ENCODE assay signal across 31 mouse cellular contexts in genomic region chr11:99108296-99108695, GRCm38 (mm10). TPM values are rescaled to one million over a fixed set of nuclear protein-coding genes. Genes with fewer than 3 reads are reported as not detected.
DNase-seq lines count a peak whose midpoint lies in the region; ATAC-seq and TF ChIP-seq lines count a peak whose summit lies in the region.
"Had no signal": no experiment of that assay in that cellular context is flagged by ENCODE, and none has a peak within 500 bp of the region (broad histone marks: within the 10 kb centered on the region; RNA-seq: fewer than 3 reads in every experiment).

No protein-coding gene starts in this region.

- H3K4me2 ChIP-seq in liver, embryonic 11.5 days = no peak overlapping the region
- no peak overlapping the region for H3K4me2 ChIP-seq in liver, embryonic 12.5 days
- peak overlapping the region; percentile 3 for H3K4me2 ChIP-seq in myocyte (ENCODE audit: low read depth)
- no peak overlapping the region for H3K4me2 ChIP-seq in kidney, embryonic 14.5 days (replicated peaks; ENCODE audit: low read depth, low read length)
- H3K4me2 ChIP-seq: embryonic facial prominence, embryonic 12.5 days; embryonic facial prominence, embryonic 15.5 days; heart, embryonic 12.5 days; heart, embryonic 15.5 days; hindbrain, embryonic 13.5 days had no signal

- no peak for ATAC-seq in liver, embryonic 11.5 days (replicated peaks; ENCODE audit: low FRiP score)
- ATAC-seq in liver, embryonic 12.5 days = no peak
- ATAC-seq in kidney, embryonic 14.5 days (ENCODE audit: low FRiP score, low TSS enrichment) = no peak
- ATAC-seq: CD4-positive, CD25-positive, alpha-beta regulatory T cell, adult 4 months; forebrain, embryonic 14.5 days; forebrain, postnatal 0 days; hindbrain, embryonic 16.5 days; inflammation-experienced regulatory T-cells, adult 6 months; intestine, embryonic 16.5 days had no signal

- H3K79me2 ChIP-seq in myocyte (ENCODE audit: control insufficient read depth, insufficient read depth) = no peaks in the 10 kb centered on the region

- H3K4me1 ChIP-seq in liver, embryonic 11.5 days (replicated peaks; ENCODE audit: control insufficient read depth, insufficient read depth, low read length) = peaks cover 17% of the 10 kb centered on the region
- peaks cover 25% of the 10 kb centered on the region for H3K4me1 ChIP-seq in liver, embryonic 12.5 days
- peaks cover 65% of the 10 kb centered on the region for H3K4me1 ChIP-seq in embryonic facial prominence, embryonic 10.5 days
- peaks cover 26% of the 10 kb centered on the region for H3K4me1 ChIP-seq in kidney, embryonic 14.5 days (ENCODE audit: control insufficient read depth, insufficient read depth, low read length)

- H3ac ChIP-seq in myocyte (ENCODE audit: control insufficient read depth, insufficient read length) = no peak overlapping the region

- no peak overlapping the region for H3K4me3 ChIP-seq in liver, embryonic 11.5 days (ENCODE audit: low read depth, low read length)
- H3K4me3 ChIP-seq in liver, embryonic 12.5 days = no peak overlapping the region
- H3K4me3 ChIP-seq in embryonic facial prominence, embryonic 10.5 days = no peak overlapping the region
- H3K4me3 ChIP-seq in myocyte = no peak overlapping the region
- H3K4me3 ChIP-seq in kidney, embryonic 14.5 days (ENCODE audit: low read length) = no peak overlapping the region
- H3K4me3 ChIP-seq: embryonic facial prominence, embryonic 12.5 days; embryonic facial prominence, embryonic 15.5 days; gastrocnemius, adult 2 months; heart, embryonic 12.5 days; heart, embryonic 15.5 days; hindbrain, embryonic 10.5 days; hindbrain, embryonic 13.5 days had no signal

- no peaks in the 10 kb centered on the region for H3K9me3 ChIP-seq in liver, embryonic 11.5 days (ENCODE audit: control insufficient read depth, low read length)
- H3K9me3 ChIP-seq in liver, embryonic 12.5 days (replicated peaks) = no peaks in the 10 kb centered on the region
- peaks cover 3% of the 10 kb centered on the region; the same call in 1 of the 2 replicates for H3K9me3 ChIP-seq in embryonic facial prominence, embryonic 10.5 days
- H3K9me3 ChIP-seq in kidney, embryonic 14.5 days (ENCODE audit: control insufficient read depth, low read length) = peaks cover 4% of the 10 kb centered on the region; the same call in 1 of the 2 replicates
- H3K9me3 ChIP-seq: embryonic facial prominence, embryonic 12.5 days; embryonic facial prominence, embryonic 15.5 days; heart, embryonic 12.5 days; heart, embryonic 15.5 days; hindbrain, embryonic 10.5 days; hindbrain, embryonic 13.5 days had no signal

- DNase-seq in liver, embryonic 11.5 days (ENCODE audit: low spot score) = no peak
- peak; percentile 70 for DNase-seq in 3T3-L1 (ENCODE audit: low read depth, low spot score)
- no peak for DNase-seq in embryonic facial prominence, embryonic 10.5 days (ENCODE audit: low spot score)
- no peak for DNase-seq in gastrocnemius, adult 8-10 months (ENCODE audit: low spot score in 2 of 2)
- DNase-seq: adrenal gland, adult 8-10 months; adrenal gland, postnatal 25 days; B cell, adult 2 months; cerebellum, adult 18-20 months; cerebellum, adult 9-10 months; cerebellum, postnatal 14 days; forebrain, postnatal 0 days; gastrocnemius, adult 2 months; gastrocnemius, postnatal 25 days; heart, adult 18-20 months; heart, postnatal 10 days; heart, postnatal 36 days had no signal

- H3K36me3 ChIP-seq in liver, embryonic 11.5 days (ENCODE audit: control insufficient read depth, insufficient read depth, low read length) = no peaks in the 10 kb centered on the region
- no peaks in the 10 kb centered on the region for H3K36me3 ChIP-seq in liver, embryonic 12.5 days
- H3K36me3 ChIP-seq in embryonic facial prominence, embryonic 10.5 days (replicated peaks) = no peaks in the 10 kb centered on the region
- H3K36me3 ChIP-seq in myocyte (ENCODE audit: control insufficient read depth, insufficient read depth) = no peaks in the 10 kb centered on the region
- H3K36me3 ChIP-seq in kidney, embryonic 14.5 days (ENCODE audit: control insufficient read depth, insufficient read depth, low read length) = no peaks in the 10 kb centered on the region
- H3K36me3 ChIP-seq: embryonic facial prominence, embryonic 12.5 days; embryonic facial prominence, embryonic 15.5 days; heart, embryonic 12.5 days; heart, embryonic 15.5 days; hindbrain, embryonic 10.5 days; hindbrain, embryonic 13.5 days had no signal

- H3K27me3 ChIP-seq in liver, embryonic 11.5 days (replicated peaks; ENCODE audit: control insufficient read depth, insufficient read depth, low read length) = no peaks in the 10 kb centered on the region
- H3K27me3 ChIP-seq in liver, embryonic 12.5 days (replicated peaks) = no peaks in the 10 kb centered on the region; the same call in 1 of the 2 replicates
- no peaks in the 10 kb centered on the region for H3K27me3 ChIP-seq in embryonic facial prominence, embryonic 10.5 days (replicated peaks; ENCODE audit: low read depth, poor library complexity, severe bottlenecking)
- no peaks in the 10 kb centered on the region for H3K27me3 ChIP-seq in myocyte (ENCODE audit: control insufficient read depth, insufficient read depth, insufficient read length)
- no peaks in the 10 kb centered on the region for H3K27me3 ChIP-seq in kidney, embryonic 14.5 days (ENCODE audit: control insufficient read depth, insufficient read depth, low read length)
- H3K27me3 ChIP-seq: embryonic facial prominence, embryonic 12.5 days; embryonic facial prominence, embryonic 15.5 days; heart, embryonic 12.5 days; heart, embryonic 15.5 days; hindbrain, embryonic 13.5 days had no signal

- no peak overlapping the region for H3K9ac ChIP-seq in liver, embryonic 11.5 days (ENCODE audit: low read depth, low read length)
- no peak overlapping the region for H3K9ac ChIP-seq in liver, embryonic 12.5 days
- H3K9ac ChIP-seq in kidney, embryonic 14.5 days (ENCODE audit: low read depth, low read length) = no peak overlapping the region
- H3K9ac ChIP-seq: embryonic facial prominence, embryonic 12.5 days; embryonic facial prominence, embryonic 15.5 days; forebrain, postnatal 0 days; heart, embryonic 12.5 days; heart, embryonic 15.5 days; hindbrain, embryonic 13.5 days had no signal

- 56% methylated on average over 3 of the region's 3 CpGs for WGBS in liver, embryonic 11.5 days
- WGBS in liver, embryonic 12.5 days (ENCODE audit: insufficient replicate concordance) = 48% methylated on average over 3 of the region's 3 CpGs
- WGBS in embryonic facial prominence, embryonic 10.5 days = 54% methylated on average over 3 of the region's 3 CpGs
- 48% methylated on average over 3 of the region's 3 CpGs for WGBS in kidney, embryonic 14.5 days

- H3K27ac ChIP-seq in liver, embryonic 11.5 days (ENCODE audit: low read depth, low read length) = 0 out of 2 replicates have a peak overlapping the region, but pooled peaks have one; percentile 13
- H3K27ac ChIP-seq in liver, embryonic 12.5 days = no peak overlapping the region
- peak overlapping the region; percentile 70 for H3K27ac ChIP-seq in embryonic facial prominence, embryonic 10.5 days (replicated peaks)
- no peak overlapping the region for H3K27ac ChIP-seq in kidney, embryonic 14.5 days (ENCODE audit: low read depth, low read length)
- H3K27ac ChIP-seq: embryonic facial prominence, embryonic 12.5 days; embryonic facial prominence, embryonic 15.5 days; gastrocnemius, adult 2 months; heart, embryonic 15.5 days; hindbrain, embryonic 10.5 days; hindbrain, embryonic 13.5 days had no signal

- TF ChIP-seq POLR2A in myocyte (IDR thresholded peaks at IDR 0.05; ENCODE audit: insufficient read length, low read depth) = no peak

TF ChIP-seq in myocyte, 11 proteins besides CTCF, POLR2A, EP300 and RAD21:
- TF ChIP-seq MYOG (IDR thresholded peaks at IDR 0.05; ENCODE audit: control insufficient read depth in 1 of 3, insufficient read depth in 1 of 3, insufficient read length in 2 of 3, low read depth in 2 of 3) = no peak
- no peak for TF ChIP-seq MYOD1 (IDR thresholded peaks at IDR 0.05; ENCODE audit: control insufficient read depth in 1 of 3, insufficient read length in 2 of 3, low read depth in 2 of 3)
- TF ChIP-seq TCF3 (IDR thresholded peaks at IDR 0.05; ENCODE audit: insufficient read length, low read depth) = no peak
- TF ChIP-seq REST (IDR thresholded peaks at IDR 0.05; ENCODE audit: insufficient read depth, insufficient read length) = no peak
- TF ChIP-seq CEBPB (IDR thresholded peaks at IDR 0.05; ENCODE audit: insufficient read depth, poor library complexity, severe bottlenecking) = no peak
- no peak for TF ChIP-seq USF1 (IDR thresholded peaks at IDR 0.05; ENCODE audit: low read depth)
- no peak for TF ChIP-seq MAX (IDR thresholded peaks at IDR 0.05; ENCODE audit: low read depth)
- TF ChIP-seq SRF (IDR thresholded peaks at IDR 0.05; ENCODE audit: control insufficient read depth, insufficient read length, low read depth) = no peak
- TF ChIP-seq TCF12 (IDR thresholded peaks at IDR 0.05; ENCODE audit: insufficient read depth, poor library complexity, severe bottlenecking) = no peak
- no peak for TF ChIP-seq POLR2AphosphoS2 (IDR thresholded peaks at IDR 0.05; ENCODE audit: insufficient read length, low read depth)
- no peak for TF ChIP-seq E2F4 (IDR thresholded peaks at IDR 0.05; ENCODE audit: insufficient read depth)
TF ChIP-seq in myocyte: peak in this region for 0.

RNA-seq across cellular contexts. Expression of gene Tns4, which starts 19.2 kb away (rescaled TPM):
- 0.21 TPM in 1 of 2 replicates, not detected in the other for polyA plus RNA-seq in liver, embryonic 11.5 days (2014; fragmentation: Nextera tagmentation; extraction: Ambion mirVana)
- polyA plus RNA-seq in liver, embryonic 12.5 days (2016; fragmentation: Nextera tagmentation; extraction: Ambion mirVana) = 0.17 and 0.39 TPM in 2 replicates
- polyA plus RNA-seq in embryonic facial prominence, embryonic 10.5 days (2016; fragmentation: Nextera tagmentation; extraction: Ambion mirVana) = 0.96 and 1.0 TPM in 2 replicates
- 0.11 TPM for polyA plus RNA-seq in myocyte (2012; fragmentation: generic; extraction: Trizol)
- 0.11 and 0.20 TPM in 2 replicates for polyA plus RNA-seq in kidney, embryonic 14.5 days (2014; fragmentation: Nextera tagmentation; extraction: Ambion mirVana)
- not detected for total RNA-seq in gastrocnemius, adult 8-10 months (2022)
- total RNA-seq: MEL had no signal
- polyA plus RNA-seq: forebrain, postnatal 0 days had no signal

RNA-seq across cellular contexts. Expression of gene Ccr7, which starts 46.6 kb away (rescaled TPM):
- 0.36 and 0.58 TPM in 2 replicates for polyA plus RNA-seq in liver, embryonic 11.5 days (2014; fragmentation: Nextera tagmentation; extraction: Ambion mirVana)
- polyA plus RNA-seq in liver, embryonic 12.5 days (2016; fragmentation: Nextera tagmentation; extraction: Ambion mirVana) = 0.39 and 0.44 TPM in 2 replicates
- 0.50 and 0.78 TPM in 2 replicates for polyA plus RNA-seq in embryonic facial prominence, embryonic 10.5 days (2016; fragmentation: Nextera tagmentation; extraction: Ambion mirVana)
- polyA plus RNA-seq in myocyte (2012; fragmentation: generic; extraction: Trizol) = 0.38 TPM
- 0.13 TPM in 1 of 2 replicates, not detected in the other for polyA plus RNA-seq in kidney, embryonic 14.5 days (2014; fragmentation: Nextera tagmentation; extraction: Ambion mirVana)
- total RNA-seq in gastrocnemius, adult 8-10 months (2022) = not detected
- total RNA-seq: gastrocnemius, adult 2 months; gastrocnemius, postnatal 25 days had no signal
- polyA plus RNA-seq: forebrain, embryonic 14.5 days; hindbrain, embryonic 13.5 days; hindbrain, embryonic 16.5 days had no signal

Comparison
In these comparisons a context has a peak if more than half of its experiments do, and no peak if none do; other contexts are left out.
1. H3K27ac ChIP-seq: peak in liver, embryonic 11.5 days (single experiment) and embryonic facial prominence, embryonic 10.5 days (single experiment); none in liver, embryonic 12.5 days (single experiment) and kidney, embryonic 14.5 days (single experiment).